Comparison of ENCODE assay signal across 18 mouse cellular contexts in the genomic region with DNA sequence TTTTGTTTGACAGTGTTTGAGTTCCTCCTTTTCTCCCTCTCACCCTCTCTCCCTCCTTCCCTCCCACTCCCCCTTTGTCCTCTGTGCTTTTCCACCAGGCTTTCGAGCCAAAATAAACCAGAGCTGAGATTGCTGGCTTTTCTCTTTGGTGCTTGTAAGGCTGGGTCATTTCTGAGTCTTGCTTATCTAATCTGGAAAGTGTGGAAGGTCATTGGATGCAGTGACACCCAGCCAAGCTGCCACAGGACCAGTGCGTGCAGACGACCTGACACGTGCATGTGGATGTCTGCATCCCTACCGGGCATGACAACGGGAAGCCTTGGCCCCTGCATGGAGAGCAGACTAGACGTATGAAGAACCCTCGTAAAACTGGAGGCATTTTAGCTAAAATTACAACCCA.
DNase-seq lines count a peak whose midpoint lies in the region; ATAC-seq and TF ChIP-seq lines count a peak whose summit lies in the region.
"Had no signal": no experiment of that assay in that cellular context is flagged by ENCODE, and none has a peak within 500 bp of the region (broad histone marks: within the 10 kb centered on the region; RNA-seq: fewer than 3 reads in every experiment).

No protein-coding gene starts in this region.

- no peaks in the 10 kb centered on the region for H3K27me3 ChIP-seq in heart, embryonic 12.5 days (replicated peaks)
- H3K27me3 ChIP-seq in heart, embryonic 14.5 days (ENCODE audit: control insufficient read depth, insufficient read depth, low read length): no peaks in the 10 kb centered on the region
- H3K27me3 ChIP-seq: embryonic facial prominence, embryonic 15.5 days; hindbrain, embryonic 12.5 days; midbrain, embryonic 15.5 days had no signal

- peaks cover 44% of the 10 kb centered on the region for H3K4me1 ChIP-seq in heart, embryonic 12.5 days (replicated peaks)
- H3K4me1 ChIP-seq in heart, embryonic 14.5 days (ENCODE audit: control insufficient read depth in 2 of 2, insufficient read depth in 2 of 2, low read length in 2 of 2): peaks cover 27 to 33% of the 10 kb centered on the region in 2 experiments

- intact Hi-C loops in heart, postnatal 10 days (cut with DNase I): loop anchor here (10.0 kb wide), 1 partner anchor 315 kb away; the partner anchor contains the start of gene Tamm41
- intact Hi-C loops in left cerebral cortex, adult 2 months (cut with DNase I): loop anchor here (5.0 kb wide), 2 partner anchors 288 to 308 kb away; no protein-coding TSS in a partner anchor
- intact Hi-C loops in left cerebral cortex, postnatal 10 days (cut with DNase I): loop anchor here (5.0 kb wide), 1 partner anchor 303 kb away; no protein-coding TSS in a partner anchor

- H3K4me2 ChIP-seq in heart, embryonic 12.5 days: no peak overlapping the region
- H3K4me2 ChIP-seq in heart, embryonic 14.5 days (ENCODE audit: low read length): no peak overlapping the region
- H3K4me2 ChIP-seq: embryonic facial prominence, embryonic 15.5 days; hindbrain, embryonic 12.5 days; liver, embryonic 11.5 days; midbrain, embryonic 15.5 days had no signal

- peak; percentile 23 to 26 for DNase-seq in adrenal gland, postnatal 36 days
- DNase-seq in adrenal gland, adult 18-20 months (ENCODE audit: low spot score in 2 of 2): no peak
- DNase-seq in heart, postnatal 10 days: no peak
- no peak for DNase-seq in left cerebral cortex, adult 2 months (ENCODE audit: extremely low spot score in 1 of 2, low spot score in 2 of 2)
- no peak for DNase-seq in left cerebral cortex, postnatal 10 days (ENCODE audit: extremely low spot score in 1 of 2, low spot score in 2 of 2)
- DNase-seq in thymus, postnatal 25 days: no peak
- DNase-seq: cerebellum, postnatal 10 days; embryo, embryonic 11 days; gastrocnemius, postnatal 36 days; left cerebral cortex, postnatal 4 days; thymus, adult 18-20 months had no signal

- no peaks in the 10 kb centered on the region for H3K9me3 ChIP-seq in heart, embryonic 12.5 days (replicated peaks)
- no peaks in the 10 kb centered on the region for H3K9me3 ChIP-seq in heart, embryonic 14.5 days (ENCODE audit: control insufficient read depth, low read length)
- H3K9me3 ChIP-seq: embryonic facial prominence, embryonic 15.5 days; forebrain, embryonic 10.5 days; hindbrain, embryonic 12.5 days; midbrain, embryonic 15.5 days had no signal

- ATAC-seq in heart, embryonic 12.5 days (ENCODE audit: insufficient number of reproducible peaks, low FRiP score): peak; percentile 66
- ATAC-seq in heart, embryonic 14.5 days (ENCODE audit: insufficient number of reproducible peaks, insufficient read depth, low FRiP score, low read depth): 0 out of 2 replicates have a peak, but pooled peaks have one; percentile 26
- ATAC-seq: midbrain, embryonic 15.5 days had no signal

- no peak overlapping the region for H3K9ac ChIP-seq in heart, embryonic 12.5 days
- H3K9ac ChIP-seq in heart, embryonic 14.5 days (ENCODE audit: low read length): no peak overlapping the region
- H3K9ac ChIP-seq: embryonic facial prominence, embryonic 15.5 days; hindbrain, embryonic 12.5 days; midbrain, embryonic 15.5 days had no signal

- H3K36me3 ChIP-seq in heart, embryonic 12.5 days: no peaks in the 10 kb centered on the region
- no peaks in the 10 kb centered on the region for H3K36me3 ChIP-seq in heart, embryonic 14.5 days (ENCODE audit: control insufficient read depth, insufficient read depth, low read length)
- H3K36me3 ChIP-seq: embryonic facial prominence, embryonic 15.5 days; forebrain, embryonic 10.5 days; hindbrain, embryonic 12.5 days; midbrain, embryonic 15.5 days had no signal

- no peak overlapping the region for H3K27ac ChIP-seq in heart, embryonic 12.5 days (ENCODE audit: poor library complexity, severe bottlenecking)
- H3K27ac ChIP-seq in left cerebral cortex, adult 2 months: peak overlapping the region; percentile 76
- H3K27ac ChIP-seq in heart, embryonic 14.5 days (replicated peaks in 1 of 2; ENCODE audit: control insufficient read depth in 1 of 2, insufficient read depth in 1 of 2, low read depth in 2 of 2, low read length in 2 of 2): peak overlapping the region; percentile 46 to 48; a peak in 1 of 4 replicates
- H3K27ac ChIP-seq: embryonic facial prominence, embryonic 15.5 days; midbrain, embryonic 15.5 days had no signal

- TF ChIP-seq CTCF in left cerebral cortex, adult 2 months (IDR thresholded peaks at IDR 0.05): no peak

- no peak overlapping the region for H3K4me3 ChIP-seq in heart, embryonic 12.5 days
- no peak overlapping the region for H3K4me3 ChIP-seq in left cerebral cortex, adult 2 months
- no peak overlapping the region for H3K4me3 ChIP-seq in heart, embryonic 14.5 days (ENCODE audit: control insufficient read depth in 1 of 2, insufficient read depth in 1 of 2, low read depth in 1 of 2, low read length in 2 of 2)
- H3K4me3 ChIP-seq: embryonic facial prominence, embryonic 15.5 days; forebrain, embryonic 10.5 days; hindbrain, embryonic 12.5 days; midbrain, embryonic 15.5 days had no signal

- WGBS in heart, embryonic 12.5 days: 20% methylated on average over 8 of the region's 8 CpGs
- 10% methylated on average over 8 of the region's 8 CpGs for WGBS in heart, embryonic 14.5 days

Comparison
In these comparisons a context has a peak if more than half of its experiments do, and no peak if none do; other contexts are left out.
1. DNase-seq: peak in adrenal gland, postnatal 36 days (2 of 2); none in adrenal gland, adult 18-20 months (0 of 2), heart, postnatal 10 days (0 of 2), left cerebral cortex, adult 2 months (0 of 2), left cerebral cortex, postnatal 10 days (0 of 2) and thymus, postnatal 25 days (single experiment).